Mouse (Mus musculus) left cerebral cortex, postnatal 4 days (tissue): ENCODE data around the gene Trim71. TPM values are rescaled to one million over a fixed set of nuclear protein-coding genes. Genes with fewer than 3 reads are reported as not detected.
"Not testable (repeated sequence)": the region's sequence is repeated elsewhere in the genome, so short reads cannot be mapped to it uniquely, and the experiment has no call there.

ENCODE experiments used
- DNase-seq: peaks from one replicate; pipeline ENCODE4 v3.0.0-alpha.2; 2022
- intact Hi-C: fragments of 180-260 bp; cut with DNase I; formaldehyde crosslinking; loops from one replicate; pipeline ENCODE4 v1.15.1; 2025
- total RNA-seq, 2 experiments: library from RNA; stranded (reverse); gene quantifications; 2 replicates each; pipeline ENCODE4 v1.2.3; 2021

The Trim71 gene
- total RNA-seq, 2 experiments from 2014 or later: 0.06 to 0.14 TPM

- peak; percentile 23 for DNase-seq
- intact Hi-C loops: no loop called here
Observed at GRCm38 (mm10) chr9:114527992-114528679, 36.0 kb downstream of the Trim71 start.

GRCm38 (mm10) chr9:114527085-114527484, 37.1 kb downstream of the Trim71 start:
- DNase-seq: peak; percentile 41
- intact Hi-C loops: no loop called here

GRCm38 (mm10) chr9:114526581-114526980, 37.6 kb downstream of the Trim71 start:
- intact Hi-C loops: no loop called here
- DNase-seq: no peak

- DNase-seq: no peak
- intact Hi-C loops: no loop called here
Observed at GRCm38 (mm10) chr9:114525891-114526290, 38.3 kb downstream of the Trim71 start.

- intact Hi-C loops: no loop called here
- DNase-seq: no peak
Observed at GRCm38 (mm10) chr9:114525073-114525633, 39.0 kb downstream of the Trim71 start.

GRCm38 (mm10) chr9:114522501-114522900, 41.7 kb downstream of the Trim71 start:
- no peak for DNase-seq
- intact Hi-C loops: no loop called here

GRCm38 (mm10) chr9:114522041-114522440, 42.1 kb downstream of the Trim71 start:
- intact Hi-C loops: no loop called here
- no peak for DNase-seq

GRCm38 (mm10) chr9:114520529-114520928, 43.6 kb downstream of the Trim71 start:
- DNase-seq, intact Hi-C loops: not testable (repeated sequence)

GRCm38 (mm10) chr9:114518812-114519477, 45.2 kb downstream of the Trim71 start:
- intact Hi-C loops: no loop called here
- DNase-seq: no peak

GRCm38 (mm10) chr9:114517924-114518497, 46.2 kb downstream of the Trim71 start:
- intact Hi-C loops: no loop called here
- no peak for DNase-seq

GRCm38 (mm10) chr9:114515364-114515763, 48.8 kb downstream of the Trim71 start, which contains the start of gene C130032M10Rik:
Gene C130032M10Rik, plus strand, starts transcription at chr9:114515697.
- intact Hi-C loops: no loop called here
- no peak for DNase-seq

- intact Hi-C loops: no loop called here
- no peak for DNase-seq
Observed at GRCm38 (mm10) chr9:114512831-114513230, 51.3 kb downstream of the Trim71 start.

GRCm38 (mm10) chr9:114509785-114510184, 54.4 kb downstream of the Trim71 start:
- intact Hi-C loops: no loop called here
- DNase-seq: no peak

GRCm38 (mm10) chr9:114507421-114507820, 56.7 kb downstream of the Trim71 start:
- intact Hi-C loops: no loop called here
- DNase-seq: no peak

- intact Hi-C loops: no loop called here
- DNase-seq: no peak
Observed at GRCm38 (mm10) chr9:114506564-114506963, 57.6 kb downstream of the Trim71 start.

- intact Hi-C loops: loop anchor here (5.0 kb wide), 1 partner anchor 77 kb away; no protein-coding TSS in a partner anchor
- no peak for DNase-seq
Observed at GRCm38 (mm10) chr9:114504816-114505215, 59.4 kb downstream of the Trim71 start, which contains the start of gene Ccr4. Gene Ccr4, minus strand, starts transcription at chr9:114504916.

- intact Hi-C loops: loop anchor here (5.0 kb wide), 1 partner anchor 79 kb away; no protein-coding TSS in a partner anchor
- no peak for DNase-seq
Observed at GRCm38 (mm10) chr9:114502711-114503427, 61.3 kb downstream of the Trim71 start.

- intact Hi-C loops: loop anchor here (5.0 kb wide), 1 partner anchor 80 kb away; no protein-coding TSS in a partner anchor
- DNase-seq: no peak
Observed at GRCm38 (mm10) chr9:114501913-114502312, 62.3 kb downstream of the Trim71 start.

- DNase-seq: no peak
- intact Hi-C loops: loop anchor here (5.0 kb wide), 1 partner anchor 81 kb away; no protein-coding TSS in a partner anchor
Observed at GRCm38 (mm10) chr9:114501111-114501510, 63.1 kb downstream of the Trim71 start.

- intact Hi-C loops: loop anchor here (5.0 kb wide), 1 partner anchor 82 kb away; no protein-coding TSS in a partner anchor
Observed at GRCm38 (mm10) chr9:114499783-114500515, 64.2 kb downstream of the Trim71 start.

More at GRCm38 (mm10) chr9:114499783-114500515, 64.2 kb downstream of the Trim71 start:
- DNase-seq: peak; percentile 64
